Mouse (Mus musculus) small intestine, adult 2 months (tissue): ENCODE results near the gene Atp5mpl.

Source experiments
- CTCF ChIP-seq: fragments of 200-500 bp; IDR thresholded peaks from 2 replicates; pipeline ENCODE4 v1.5.1; 2012; ENCODE audit warnings: low read depth, mild to moderate bottlenecking, control low read depth, inconsistent platforms, low read length, moderate library complexity, mixed read lengths; ENCODE audit not compliant: insufficient replicate concordance, insufficient read length; ENCODE audit errors: extremely low read depth
- POLR2A ChIP-seq: fragments of 200-500 bp; IDR thresholded peaks from 2 replicates; pipeline ENCODE4 v1.6.1; 2012; ENCODE audit warnings: low read depth, mild to moderate bottlenecking, control low read depth, inconsistent platforms, low read length, moderate library complexity

- TF ChIP-seq POLR2A (no peak), CTCF (no peak)
These were observed 52.7 kb downstream of the Atp5mpl start for GRCm38 (mm10) chr12:111914031-111914430.
